Mouse (Mus musculus) CH12.LX (cell line): Measurements from ENCODE around the gene Lgals2. TPM values are rescaled to one million over a fixed set of nuclear protein-coding genes. Genes with fewer than 3 reads are reported as not detected.

Source experiments
- DNase-seq: peaks from one replicate; pipeline ENCODE4 v3.0.0-alpha.2; 2013; ENCODE audit errors: extremely low read depth
- H3K27ac ChIP-seq: 2 replicates; pipeline ENCODE4 v1.5.1; 2012; ENCODE audit warnings: low read depth, mild to moderate bottlenecking, control low read depth, moderate library complexity; ENCODE audit not compliant: insufficient read depth
- H3K27me3 ChIP-seq: replicated peaks from 2 replicates; pipeline ENCODE3; 2012; ENCODE audit warnings: inconsistent platforms
- H3K36me3 ChIP-seq, 2 experiments: replicated peaks in 1 of 2; 2 replicates each; pipeline versions ENCODE3 to v1.6.1; 2012; ENCODE audit warnings: inconsistent platforms in 1 of 2, low read length in 1 of 2, mild to moderate bottlenecking in 1 of 2, mixed read lengths in 1 of 2, moderate library complexity in 1 of 2; ENCODE audit not compliant: control insufficient read depth in 1 of 2, insufficient read depth in 1 of 2
- H3K4me1 ChIP-seq, 2 experiments: 2 replicates each; pipeline ENCODE4 v1.6.1; 2012; ENCODE audit warnings: inconsistent platforms in 1 of 2, moderate library complexity in 1 of 2; ENCODE audit not compliant: insufficient read depth in 2 of 2, control insufficient read depth in 1 of 2
- H3K4me2 ChIP-seq: 2 replicates; pipeline ENCODE4 v1.6.1; 2012; ENCODE audit warnings: low read depth, mild to moderate bottlenecking, control low read depth; ENCODE audit not compliant: poor library complexity, insufficient read depth, severe bottlenecking
- H3K4me3 ChIP-seq, 3 experiments: fragments of 150-350 bp in 1 of 3; sonication (generic) in 1 of 3; replicated peaks in 1 of 3; 2 replicates each; pipeline versions ENCODE3 to v1.5.1; 2011 to 2012; ENCODE audit warnings: low read depth in 2 of 3, low read length in 2 of 3, mild to moderate bottlenecking in 2 of 3, moderate library complexity in 2 of 3, control low read depth in 1 of 3, improper control_type of control experiment in 1 of 3, inconsistent platforms in 1 of 3, mixed read lengths in 1 of 3; ENCODE audit not compliant: poor library complexity in 1 of 3
- H3K79me2 ChIP-seq: replicated peaks from 2 replicates; pipeline ENCODE4 v1.6.1; 2012; ENCODE audit warnings: mild to moderate bottlenecking, moderate library complexity; ENCODE audit not compliant: control insufficient read depth, poor library complexity, insufficient read depth, severe bottlenecking; ENCODE audit errors: extremely low read depth
- H3K9ac ChIP-seq: 2 replicates; pipeline ENCODE4 v1.6.1; 2012; ENCODE audit warnings: low read depth, mild to moderate bottlenecking, control low read depth, moderate library complexity; ENCODE audit not compliant: insufficient read depth
- H3K9me3 ChIP-seq: replicated peaks from 2 replicates; pipeline ENCODE3; 2012; ENCODE audit warnings: low read length, inconsistent platforms, mixed read lengths
- BHLHE40 ChIP-seq: IDR thresholded peaks from 2 replicates; pipeline ENCODE4 v1.6.1; 2011; ENCODE audit warnings: mild to moderate bottlenecking, low read depth, low read length, improper control_type of control experiment
- CHD1 ChIP-seq: IDR thresholded peaks from 2 replicates; pipeline ENCODE4 v1.6.1; 2012; ENCODE audit warnings: low read depth, low read length, improper control_type of control experiment, inconsistent platforms
- CTCF ChIP-seq, 2 experiments: IDR thresholded peaks in 1 of 2; conservative IDR thresholded peaks in 1 of 2; 2 replicates each; pipeline ENCODE4 v1.5.1; 2011 to 2012; ENCODE audit warnings: low read depth in 2 of 2, low read length in 2 of 2, improper control_type of control experiment in 1 of 2, inconsistent platforms in 1 of 2, mild to moderate bottlenecking in 1 of 2, moderate library complexity in 1 of 2
- EP300 ChIP-seq: IDR thresholded peaks from 2 replicates; pipeline ENCODE4 v1.6.1; 2011; ENCODE audit warnings: low read length, improper control_type of control experiment
- ETS1 ChIP-seq: conservative IDR thresholded peaks from 2 replicates; pipeline ENCODE4 v1.6.1; 2012; ENCODE audit warnings: low read depth, mild to moderate bottlenecking, inconsistent platforms, low read length, improper control_type of control experiment, moderate library complexity
- GABPA ChIP-seq: IDR thresholded peaks from 2 replicates; pipeline ENCODE4 v1.6.1; 2012; ENCODE audit warnings: low read depth, low read length, improper control_type of control experiment, inconsistent platforms; ENCODE audit not compliant: insufficient replicate concordance
- HCFC1 ChIP-seq: IDR thresholded peaks from 2 replicates; pipeline ENCODE4 v1.6.1; 2012; ENCODE audit warnings: low read depth, mild to moderate bottlenecking, inconsistent platforms, low read length, improper control_type of control experiment
- JUN ChIP-seq: IDR thresholded peaks from 2 replicates; pipeline ENCODE4 v1.6.1; 2011; ENCODE audit warnings: low read depth, mild to moderate bottlenecking, low read length, improper control_type of control experiment, moderate library complexity; ENCODE audit not compliant: insufficient read depth
- JUND ChIP-seq: conservative IDR thresholded peaks from 2 replicates; pipeline ENCODE4 v1.6.1; 2011; ENCODE audit warnings: low read depth, low read length, improper control_type of control experiment
- KAT2A ChIP-seq: IDR thresholded peaks from 2 replicates; pipeline ENCODE4 v1.6.1; 2012; ENCODE audit warnings: low read length, improper control_type of control experiment, inconsistent platforms; ENCODE audit not compliant: insufficient replicate concordance
- MAZ ChIP-seq: IDR thresholded peaks from 2 replicates; pipeline ENCODE4 v1.6.1; 2012; ENCODE audit warnings: low read depth, mild to moderate bottlenecking, inconsistent platforms, low read length, improper control_type of control experiment, moderate library complexity
- PAX5 ChIP-seq: IDR thresholded peaks from 2 replicates; pipeline ENCODE4 v1.6.1; 2012; ENCODE audit warnings: low read length, inconsistent platforms, mixed read lengths
- POLR2A ChIP-seq: IDR thresholded peaks from 2 replicates; pipeline ENCODE4 v1.6.1; 2011; ENCODE audit warnings: low read depth, mild to moderate bottlenecking, improper control_type of control experiment, low read length
- RCOR1 ChIP-seq: conservative IDR thresholded peaks from 2 replicates; pipeline ENCODE4 v1.6.1; 2012; ENCODE audit warnings: low read depth, mild to moderate bottlenecking, inconsistent platforms, low read length, improper control_type of control experiment
- SMC3 ChIP-seq: IDR thresholded peaks from 2 replicates; pipeline ENCODE4 v1.6.1; 2011; ENCODE audit warnings: low read depth, low read length, improper control_type of control experiment
- TBP ChIP-seq: conservative IDR thresholded peaks from 2 replicates; pipeline ENCODE4 v1.6.1; 2011; ENCODE audit warnings: low read depth, low read length, improper control_type of control experiment
- UBTF ChIP-seq: IDR thresholded peaks from 2 replicates; pipeline ENCODE4 v1.6.1; 2012; ENCODE audit warnings: low read depth, mild to moderate bottlenecking, inconsistent platforms, low read length, improper control_type of control experiment, moderate library complexity
- USF1 ChIP-seq: IDR thresholded peaks from 2 replicates; pipeline ENCODE4 v1.6.1; 2014; ENCODE audit warnings: low read depth, mild to moderate bottlenecking, inconsistent platforms, low read length, improper control_type of control experiment
- USF2 ChIP-seq: conservative IDR thresholded peaks from 2 replicates; pipeline ENCODE4 v1.6.1; 2011; ENCODE audit warnings: low read depth, low read length, improper control_type of control experiment
- ZKSCAN1 ChIP-seq: IDR thresholded peaks from 2 replicates; pipeline ENCODE4 v1.6.1; 2012; ENCODE audit warnings: low read depth, inconsistent platforms, low read length, improper control_type of control experiment, borderline replicate concordance
- ZMIZ1 ChIP-seq: IDR thresholded peaks from 2 replicates; pipeline ENCODE4 v1.6.1; 2012; ENCODE audit warnings: low read depth, mild to moderate bottlenecking, inconsistent platforms, low read length, improper control_type of control experiment
- ZNF384 ChIP-seq: IDR thresholded peaks from 2 replicates; pipeline ENCODE4 v1.6.1; 2012; ENCODE audit warnings: low read depth, low read length, improper control_type of control experiment, inconsistent platforms
- dilution Hi-C: fragments of 300-500 bp; cut with MboI; formaldehyde crosslinking; loops from 2 replicates; pipeline ENCODE4 v1.14.3; 2020; ENCODE audit warnings: low sequenced_read_pairs; ENCODE audit not compliant: extremely low pct_unique_long_range_greater_than_20kb, extremely low pct_ligation_motif_present
- in situ Hi-C: fragments of 300-500 bp; cut with MboI; formaldehyde crosslinking; loops from 3 replicates; pipeline ENCODE4 v1.14.3; 2019; ENCODE audit warnings: low sequenced_read_pairs, low pct_ligation_motif_present, low pct_unique_long_range_greater_than_20kb, mixed read lengths
- polyA plus RNA-seq: library from polyadenylated mRNA; unstranded; fragments of >175 nt; gene quantifications from 2 replicates; pipeline ENCODE4 v1.2.1, GENCODE M21; 2012; ENCODE audit warnings: low read depth; ENCODE audit not compliant: insufficient read length
- total RNA-seq, 2 experiments: library from RNA; depleted of rRNA; stranded (reverse); fragments of 300-350 nt in 1 of 2; fragments of >200 nt in 1 of 2; gene quantifications; 2 replicates each; pipeline ENCODE4 v1.2.3; 2012 to 2014

Lgals2 gene
- total and polyA plus RNA-seq, 3 experiments, result not detected

DNA sequence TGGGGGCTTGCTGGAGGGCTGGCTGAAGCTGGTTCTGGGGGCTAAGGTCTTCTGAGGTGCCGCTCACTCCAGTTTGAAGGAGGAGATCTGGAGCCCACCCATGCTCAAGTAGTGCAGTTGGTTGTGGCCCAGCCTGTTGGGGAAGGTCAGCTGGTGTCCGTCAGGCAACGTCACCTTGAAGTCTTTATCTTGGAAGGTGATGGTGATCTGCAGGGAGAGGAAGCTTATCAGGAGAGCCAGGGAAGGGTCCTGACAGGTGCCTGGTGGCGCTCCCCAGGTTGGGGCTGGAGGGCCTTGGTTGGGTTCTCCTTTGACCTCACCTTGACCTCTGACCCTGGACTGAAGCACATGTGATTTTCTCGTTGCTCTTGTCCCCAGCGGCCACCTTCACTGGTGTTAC is 4.4 kb downstream of the Lgals2 start:
- Histone ChIP-seq H3K9ac (no peak overlapping the region), H3K79me2 (no peaks in the 10 kb centered on the region), H3K36me3 (no peaks in the 10 kb centered on the region), H3K4me3 (no peak overlapping the region), H3K4me2 (no peak overlapping the region), H3K9me3 (no peaks in the 10 kb centered on the region), H3K27me3 (peaks cover 88% of the 10 kb centered on the region), H3K4me1 (peaks cover 4 to 15% of the 10 kb centered on the region in 2 experiments; a peak in 3 of 4 replicates), H3K27ac (no peak overlapping the region)
- in situ Hi-C loops (no loop called here), dilution Hi-C loops (no loop called here)
- DNase-seq, result no peak
- TF ChIP-seq MAZ (no peak), USF2 (no peak), TBP (no peak), JUND (no peak), EP300 (no peak), POLR2A (no peak), ZKSCAN1 (no peak), USF1 (no peak), CTCF (conservative IDR thresholded peaks at IDR 0.05 in 1 of 2, IDR thresholded peaks at IDR 0.05 in 1 of 2; ENCODE audit: low read depth in 2 of 2, low read length in 2 of 2) (no peak), ETS1 (no peak), CHD1 (no peak), PAX5 (no peak), RCOR1 (no peak), ZMIZ1 (no peak), SMC3 (no peak)

- no peak for TF ChIP-seq PAX5
- dilution Hi-C loops (no loop called here), in situ Hi-C loops (no loop called here)
- Histone ChIP-seq H3K79me2 (no peaks in the 10 kb centered on the region), H3K27me3 (peaks cover 88% of the 10 kb centered on the region), H3K4me1 (peaks cover 4 to 20% of the 10 kb centered on the region in 2 experiments; a peak in 3 of 4 replicates), H3K9ac (no peak overlapping the region), H3K4me2 (no peak overlapping the region), H3K9me3 (no peaks in the 10 kb centered on the region), H3K4me3 (no peak overlapping the region), H3K36me3 (no peaks in the 10 kb centered on the region), H3K27ac (no peak overlapping the region)
- DNase-seq, result no peak
Measured at GRCm38 (mm10) chr15:78850059-78850824, 5.1 kb downstream of the Lgals2 start.

GRCm38 (mm10) chr15:78849485-78849884 is 5.8 kb downstream of the Lgals2 start:
- no peak overlapping the region for H3K9ac ChIP-seq
- in situ Hi-C loops (loop anchor here (10.0 kb wide), 1 partner anchor 225 kb away; no protein-coding TSS in a partner anchor), dilution Hi-C loops (loop anchor here (25.0 kb wide), 1 partner anchor 112 kb away; no protein-coding TSS in a partner anchor)
- H3K4me1 ChIP-seq, result peaks cover 4 to 20% of the 10 kb centered on the region in 2 experiments; a peak in 3 of 4 replicates
- no peaks in the 10 kb centered on the region for H3K79me2 ChIP-seq
- TF ChIP-seq BHLHE40, result no peak
- no peak for TF ChIP-seq SMC3
- no peak for TF ChIP-seq ZMIZ1
- TF ChIP-seq JUN, result no peak
- TF ChIP-seq HCFC1, result no peak
- no peak for TF ChIP-seq GABPA
- TF ChIP-seq UBTF, result no peak
- no peak for TF ChIP-seq ZNF384
- no peak for TF ChIP-seq KAT2A
- no peak overlapping the region for H3K4me2 ChIP-seq
- H3K27ac ChIP-seq, result no peak overlapping the region
- H3K36me3 ChIP-seq, result no peaks in the 10 kb centered on the region
- peaks cover 90% of the 10 kb centered on the region for H3K27me3 ChIP-seq
- no peak overlapping the region for H3K4me3 ChIP-seq
- DNase-seq, result no peak
- H3K9me3 ChIP-seq, result no peaks in the 10 kb centered on the region
